Mouse (Mus musculus) embryonic stem cell, embryonic (primary cell): Measurements from ENCODE around the gene Hoxa9.

Source experiments
- CTCF ChIA-PET, 4 experiments: fragments of 300-600 bp in 2 of 4; fragments of 350-600 bp in 2 of 4; sonication (Branson Sonifier 250); formaldehyde crosslinking; loops; one replicate each; lab custom pipeline; 2022; ENCODE audit warnings: inconsistent platforms in 2 of 4; lab: Charles Lee
- POLR2A ChIA-PET, 4 experiments: fragments of 300-600 bp in 2 of 4; fragments of 350-600 bp in 2 of 4; sonication (Branson Sonifier 250); formaldehyde crosslinking; loops; one replicate each; lab custom pipeline; 2022; ENCODE audit warnings: antibody characterized with exemption in 4 of 4, inconsistent platforms in 1 of 4; lab: Charles Lee

Gene Hoxa9

GRCm38 (mm10) chr6:52180213-52180710 lies 50.6 kb downstream of the Hoxa9 start:
- ChIA-PET POLR2A (interaction anchor here in 1 of 4 experiments (9.7 kb wide), 1 partner anchor 20 kb away, joined by 75 read pairs; the partner anchor contains the start of gene Hoxa1), CTCF (no interaction called here)

- POLR2A ChIA-PET: interaction anchor here in 2 of 4 experiments (0.7 to 9.7 kb wide), 3 partner anchors 12 to 19 kb away, joined by 3 to 75 read pairs (median 17); partner anchors contain the start of genes Hoxa1 (in 1 of the 2) and Hoxa4 (in 1 of the 2)
- CTCF ChIA-PET: no interaction called here
Observed at GRCm38 (mm10) chr6:52179690-52180089, 51.2 kb downstream of the Hoxa9 start.

GRCm38 (mm10) chr6:52178918-52179665 lies 51.8 kb downstream of the Hoxa9 start:
- ChIA-PET CTCF (interaction anchor here in 2 of 4 experiments (1.0 to 1.2 kb wide), 2 partner anchors 43 to 134 kb away, joined by 3 read pairs; partner anchors contain the start of gene Hoxa7 (in 1 of the 2)), POLR2A (interaction anchor here in 2 of 4 experiments (0.7 to 9.7 kb wide), 4 partner anchors 12 to 145 kb away, joined by 3 to 75 read pairs (median 10); partner anchors contain the start of genes Hoxa1 (in 1 of the 2) and Hoxa4 (in 1 of the 2))

- CTCF ChIA-PET: interaction anchor here in 2 of 4 experiments (0.5 to 1.3 kb wide), 3 partner anchors 27 to 63 kb away, joined by 3 to 5 read pairs (median 4); partner anchors contain the start of gene Hoxa10 (in 2 of the 2)
- POLR2A ChIA-PET: interaction anchor here in 2 of 4 experiments (0.7 to 9.7 kb wide), 9 partner anchors 10 to 70 kb away, joined by 3 to 75 read pairs (median 4); partner anchors contain the start of genes Gm28308 (in 1 of the 2), Hoxa1 (in 1 of the 2), Hoxa3 (in 1 of the 2) and Hoxa4 (in 1 of the 2)
Observed at GRCm38 (mm10) chr6:52177806-52178205, 53.1 kb downstream of the Hoxa9 start.

- CTCF ChIA-PET: interaction anchor here in 2 of 4 experiments (0.7 to 1.3 kb wide), 3 partner anchors 28 to 63 kb away, joined by 3 to 4 read pairs (median 4); partner anchors contain the start of gene Hoxa10 (in 1 of the 2)
- POLR2A ChIA-PET: interaction anchor here in 2 of 4 experiments (0.5 to 9.7 kb wide), 12 partner anchors 9 to 786 kb away, joined by 3 to 75 read pairs (median 4); partner anchors contain the start of genes Gm28308 (in 1 of the 2), Hoxa1 (in 1 of the 2), Hoxa3 (in 1 of the 2) and Hoxa4 (in 1 of the 2)
Observed at GRCm38 (mm10) chr6:52177061-52177735, 53.7 kb downstream of the Hoxa9 start, which contains the start of gene 5730596B20Rik. 5730596B20Rik (plus strand) TSS chr6:52177498.

GRCm38 (mm10) chr6:52176391-52176790 lies 54.5 kb downstream of the Hoxa9 start:
- CTCF ChIA-PET: interaction anchor here in 2 of 4 experiments (0.7 to 1.3 kb wide), 2 partner anchors 35 to 64 kb away, joined by 3 to 4 read pairs; partner anchors contain the start of gene Hoxa10 (in 1 of the 2)
- POLR2A ChIA-PET: interaction anchor here in 3 of 4 experiments (0.6 to 9.7 kb wide), 11 partner anchors 13 to 969 kb away, joined by 3 to 75 read pairs (median 3); partner anchors contain the start of genes Hoxa1 (in 1 of the 3) and Hoxa4 (in 1 of the 3)

GRCm38 (mm10) chr6:52175864-52176263 lies 55.0 kb downstream of the Hoxa9 start:
- CTCF ChIA-PET: no interaction called here

GRCm38 (mm10) chr6:52174968-52175751 lies 55.7 kb downstream of the Hoxa9 start:
- ChIA-PET CTCF (no interaction called here), POLR2A (interaction anchor here in 2 of 4 experiments (0.6 to 9.7 kb wide), 5 partner anchors 8 to 76 kb away, joined by 3 to 75 read pairs (median 5); partner anchors contain the start of gene Hoxa1 (in 1 of the 2))

More at GRCm38 (mm10) chr6:52175864-52176263, 55.0 kb downstream of the Hoxa9 start:
- POLR2A ChIA-PET: interaction anchor here in 3 of 4 experiments (0.6 to 9.7 kb wide), 8 partner anchors 13 to 140 kb away, joined by 3 to 75 read pairs (median 4); partner anchors contain the start of gene Hoxa1 (in 1 of the 3)

GRCm38 (mm10) chr6:52173648-52174047 lies 57.2 kb downstream of the Hoxa9 start:
- ChIA-PET CTCF (interaction anchor here in 2 of 4 experiments (1.1 to 1.5 kb wide), 2 partner anchors 67 kb away, joined by 4 to 13 read pairs; partner anchors contain the start of gene Hoxa10 (in 2 of the 2)), POLR2A (interaction anchor here in 2 of 4 experiments (0.5 to 9.7 kb wide), 5 partner anchors 10 to 650 kb away, joined by 4 to 75 read pairs (median 5); partner anchors contain the start of genes Gm28308 (in 1 of the 2), Hoxa1 (in 1 of the 2), Hoxa3 (in 1 of the 2) and Snx10 (in 1 of the 2))
